Comparison of ENCODE assay signal across 8 mouse cellular contexts in the genomic region with DNA sequence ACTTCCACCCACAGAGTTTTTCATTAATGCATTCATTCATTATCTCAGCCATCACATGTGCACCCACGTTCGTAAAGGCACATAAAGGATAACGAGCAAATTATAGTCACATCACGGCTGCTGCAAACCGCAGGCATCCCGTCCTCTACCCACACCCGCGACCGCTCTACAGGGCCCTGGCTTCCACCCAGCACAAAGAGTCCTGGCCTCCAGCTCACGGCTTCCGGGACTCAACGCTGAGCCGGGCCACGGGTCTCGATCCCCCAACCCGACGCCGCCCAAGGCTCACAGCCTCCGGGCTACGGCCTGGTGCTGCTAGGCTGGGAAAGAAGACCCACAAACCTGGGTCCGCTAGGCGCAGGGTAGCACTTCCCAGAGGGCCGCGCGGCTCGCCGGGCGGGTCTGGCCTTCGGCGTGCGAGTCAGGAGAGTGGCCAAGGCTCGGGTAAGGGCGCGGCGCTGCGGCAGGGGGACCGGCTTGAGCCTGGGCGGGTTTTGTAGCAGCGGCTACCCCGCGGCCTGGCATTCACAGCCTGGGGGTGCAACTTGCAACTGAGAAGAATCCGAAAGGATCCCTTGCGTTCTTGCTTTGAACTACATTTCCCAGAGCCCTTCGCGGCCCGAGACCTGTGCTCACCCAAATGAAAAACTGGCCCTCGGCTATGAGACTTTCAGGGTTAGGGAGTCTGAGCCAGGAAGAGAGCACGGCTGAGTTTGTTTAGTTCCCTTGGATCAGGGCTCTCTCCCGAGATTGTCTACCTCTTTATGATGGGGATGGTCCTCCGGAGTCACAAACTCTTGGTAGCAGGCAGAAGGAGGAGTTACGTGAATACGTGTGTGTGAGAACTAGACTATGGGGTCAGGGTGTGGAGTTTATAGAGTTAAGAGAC. TPM values are rescaled to one million over a fixed set of nuclear protein-coding genes. Genes with fewer than 3 reads are reported as not detected.
DNase-seq lines count a peak whose midpoint lies in the region; ATAC-seq lines count a peak whose summit lies in the region.

A gene (minus strand): TSS at position 577 of the 889 bp plus-strand sequence.

- peaks cover 9% of the 10 kb centered on the region for H3K4me1 ChIP-seq in heart, embryonic 10.5 days
- peaks cover 7% of the 10 kb centered on the region for H3K4me1 ChIP-seq in kidney, embryonic 15.5 days

- H3K36me3 ChIP-seq in heart, embryonic 10.5 days, result peaks cover 22% of the 10 kb centered on the region; the same call in 1 of the 2 replicates
- peaks cover 20% of the 10 kb centered on the region for H3K36me3 ChIP-seq in kidney, embryonic 15.5 days

- H3K9ac ChIP-seq in kidney, embryonic 15.5 days, result peak within 1 kb of the TSS; percentile 89

- peak within 1 kb of the TSS; percentile 64 for H3K4me2 ChIP-seq in kidney, embryonic 15.5 days

- peak within 1 kb of the TSS; percentile 84 for H3K4me3 ChIP-seq in heart, embryonic 10.5 days
- H3K4me3 ChIP-seq in kidney, embryonic 15.5 days (replicated peaks), result peak within 1 kb of the TSS; percentile 83

- peak; percentile 86 for ATAC-seq in erythroblast, adult 5-6 weeks (replicated peaks; ENCODE audit: low FRiP score, poor library complexity, severe bottlenecking)
- peak; percentile 93 for ATAC-seq in kidney, embryonic 15.5 days (replicated peaks; ENCODE audit: low FRiP score)
- peak; percentile 83 for ATAC-seq in monocyte, adult 5-6 weeks (replicated peaks; ENCODE audit: insufficient number of reproducible peaks, low FRiP score, low TSS enrichment, poor library complexity, severe bottlenecking)

- H3K27me3 ChIP-seq in heart, embryonic 10.5 days (ENCODE audit: insufficient read depth, poor library complexity, severe bottlenecking), result no peaks in the 10 kb centered on the region
- H3K27me3 ChIP-seq in kidney, embryonic 15.5 days, result no peaks in the 10 kb centered on the region

- H3K9me3 ChIP-seq in heart, embryonic 10.5 days, result no peaks in the 10 kb centered on the region
- no peaks in the 10 kb centered on the region for H3K9me3 ChIP-seq in kidney, embryonic 15.5 days (replicated peaks)

- 2% methylated on average over 52 of the region's 52 CpGs for WGBS in heart, embryonic 10.5 days
- WGBS in kidney, embryonic 15.5 days, result under 1% methylated on average over 52 of the region's 52 CpGs

- peak; percentile 74 for DNase-seq in B cell, adult 2 months
- peak; percentile 95 for DNase-seq in brain, adult 2 months (ENCODE audit: low read depth, low spot score)
- peak; percentile 94 for DNase-seq in heart, embryonic 10.5 days (ENCODE audit: low spot score)
- DNase-seq in liver, result peak; percentile 87
- DNase-seq in spleen, postnatal 4 days (ENCODE audit: low spot score in 2 of 2), result peak; percentile 72 to 86

- H3K27ac ChIP-seq in heart, embryonic 10.5 days, result peak within 1 kb of the TSS; percentile 97
- peak within 1 kb of the TSS; percentile 96 for H3K27ac ChIP-seq in kidney, embryonic 15.5 days

RNA-seq across cellular contexts. Expression of the gene that starts here (rescaled TPM):
- total RNA-seq in erythroblast, adult 5-6 weeks (2015; ENCODE audit: low replicate concordance), result 2.3 and 2.7 TPM in 2 replicates
- total RNA-seq in erythroblast, adult 5-6 weeks (2017; ENCODE audit: low replicate concordance), result 1.4 and 1.7 TPM in 2 replicates
- 10.3 and 10.9 TPM in 2 replicates for polyA plus RNA-seq in heart, embryonic 10.5 days (2016; fragmentation: Nextera tagmentation; extraction: Ambion mirVana)
- 12.0 and 12.2 TPM in 2 replicates for polyA plus RNA-seq in kidney, embryonic 15.5 days (2015; fragmentation: Nextera tagmentation; extraction: Ambion mirVana)
- 2.3 to 8.2 TPM (median 3.1 TPM) in 3 replicates for total RNA-seq in monocyte, adult 5-6 weeks (2017)

Comparison
In these comparisons a context has a peak if more than half of its experiments do, and no peak if none do; other contexts are left out.
1. Peak in every context shown above with its lines: DNase-seq, ATAC-seq, H3K4me3 ChIP-seq and H3K27ac ChIP-seq.